Mouse (Mus musculus) ES-Bruce4 (cell line): ENCODE data around the gene Pgm2l1. TPM values are rescaled to one million over a fixed set of nuclear protein-coding genes. Genes with fewer than 3 reads are reported as not detected.

Experiments used
- H3K27ac ChIP-seq: 2 replicates; pipeline ENCODE4 v1.5.1; 2012; ENCODE audit warnings: low read length, inconsistent platforms; ENCODE audit not compliant: insufficient read depth
- H3K27me3 ChIP-seq: 2 replicates; pipeline ENCODE4 v1.6.1; 2012; ENCODE audit warnings: mild to moderate bottlenecking, low read length, inconsistent platforms; ENCODE audit not compliant: control insufficient read depth, poor library complexity, insufficient read depth, severe bottlenecking
- H3K36me3 ChIP-seq: 2 replicates; pipeline ENCODE4 v1.6.1; 2012; ENCODE audit warnings: inconsistent platforms, mild to moderate bottlenecking, low read length, moderate library complexity; ENCODE audit not compliant: control insufficient read depth, poor library complexity, insufficient read depth, severe bottlenecking
- H3K4me1 ChIP-seq: one replicate; pipeline ENCODE4 v1.8.1; 2011; ENCODE audit warnings: low read length; ENCODE audit not compliant: control insufficient read depth, insufficient read depth
- H3K4me3 ChIP-seq: 2 replicates; pipeline ENCODE4 v1.5.1; 2011; ENCODE audit warnings: low read depth, mild to moderate bottlenecking, low read length
- H3K9ac ChIP-seq: 2 replicates; pipeline ENCODE4 v1.6.1; 2012; ENCODE audit warnings: low read depth, mild to moderate bottlenecking, inconsistent platforms; ENCODE audit not compliant: poor library complexity, severe bottlenecking
- H3K9me3 ChIP-seq: replicated peaks from 2 replicates; pipeline ENCODE4 v1.6.1; 2012; ENCODE audit warnings: mild to moderate bottlenecking, low read length, inconsistent platforms; ENCODE audit not compliant: control insufficient read depth, poor library complexity, insufficient read depth, severe bottlenecking
- CTCF ChIP-seq: IDR thresholded peaks from one replicate; pipeline ENCODE4 v1.8.1; 2011; ENCODE audit warnings: low read depth, low read length
- EP300 ChIP-seq: IDR thresholded peaks from 2 replicates; pipeline ENCODE4 v1.6.1; 2011; ENCODE audit warnings: low read depth, low read length; ENCODE audit not compliant: insufficient read depth
- POLR2A ChIP-seq: IDR thresholded peaks from one replicate; pipeline ENCODE4 v1.8.1; 2011; ENCODE audit warnings: low read length; ENCODE audit not compliant: insufficient read depth
- polyA plus RNA-seq: library from polyadenylated mRNA; stranded (reverse); fragments of >200 nt; gene quantifications from 2 replicates; pipeline ENCODE4 v1.2.4, GENCODE M21; 2011; ENCODE audit warnings: low read depth; ENCODE audit not compliant: missing spikeins, insufficient read depth, insufficient read length

The Pgm2l1 gene
- polyA plus RNA-seq, 1 experiment, result 6.1 TPM

GRCm38 (mm10) chr7:100276397-100276796, 49.2 kb downstream of the Pgm2l1 start:
- H3K9ac ChIP-seq, result no peak overlapping the region
- H3K4me1 ChIP-seq, result no peaks in the 10 kb centered on the region
- no peaks in the 10 kb centered on the region for H3K9me3 ChIP-seq
- TF ChIP-seq CTCF (no peak), EP300 (no peak), POLR2A (no peak)
- no peak overlapping the region for H3K27ac ChIP-seq
- no peaks in the 10 kb centered on the region for H3K36me3 ChIP-seq
- no peaks in the 10 kb centered on the region for H3K27me3 ChIP-seq
- no peak overlapping the region for H3K4me3 ChIP-seq

- no peaks in the 10 kb centered on the region for H3K4me1 ChIP-seq
- no peak overlapping the region for H3K4me3 ChIP-seq
- no peaks in the 10 kb centered on the region for H3K9me3 ChIP-seq
- no peaks in the 10 kb centered on the region for H3K36me3 ChIP-seq
- no peak for TF ChIP-seq CTCF
- TF ChIP-seq POLR2A, result no peak
- no peak for TF ChIP-seq EP300
- no peaks in the 10 kb centered on the region for H3K27me3 ChIP-seq
- H3K9ac ChIP-seq, result no peak overlapping the region
- no peak overlapping the region for H3K27ac ChIP-seq
These were observed 52.6 kb downstream of the Pgm2l1 start for GRCm38 (mm10) chr7:100279803-100280202.

GRCm38 (mm10) chr7:100281596-100281995, 54.4 kb downstream of the Pgm2l1 start:
- H3K4me1 ChIP-seq, result no peaks in the 10 kb centered on the region

GRCm38 (mm10) chr7:100283298-100283697, 56.1 kb downstream of the Pgm2l1 start:
- H3K9ac ChIP-seq, result no peak overlapping the region
- no peak overlapping the region for H3K27ac ChIP-seq
- TF ChIP-seq EP300 (no peak), POLR2A (no peak), CTCF (no peak)
- H3K36me3 ChIP-seq, result no peaks in the 10 kb centered on the region
- H3K4me1 ChIP-seq, result no peaks in the 10 kb centered on the region
- no peak overlapping the region for H3K4me3 ChIP-seq
- no peaks in the 10 kb centered on the region for H3K9me3 ChIP-seq
- no peaks in the 10 kb centered on the region for H3K27me3 ChIP-seq

More at GRCm38 (mm10) chr7:100281596-100281995, 54.4 kb downstream of the Pgm2l1 start:
- no peak for TF ChIP-seq EP300
- TF ChIP-seq POLR2A, result no peak
- no peak for TF ChIP-seq CTCF
- Histone ChIP-seq H3K27ac (no peak overlapping the region), H3K9ac (no peak overlapping the region), H3K9me3 (no peaks in the 10 kb centered on the region), H3K4me3 (no peak overlapping the region), H3K36me3 (no peaks in the 10 kb centered on the region), H3K27me3 (no peaks in the 10 kb centered on the region)

GRCm38 (mm10) chr7:100285383-100285782, 58.2 kb downstream of the Pgm2l1 start, which contains the start of gene P4ha3:
Gene P4ha3, plus strand, starts transcription at chr7:100285520.
- Histone ChIP-seq H3K4me3 (peak within 1 kb of the TSS; percentile 51), H3K9me3 (no peaks in the 10 kb centered on the region), H3K4me1 (no peaks in the 10 kb centered on the region), H3K27me3 (no peaks in the 10 kb centered on the region), H3K36me3 (no peaks in the 10 kb centered on the region), H3K27ac (no peak within 1 kb of the TSS), H3K9ac (peak within 1 kb of the TSS; percentile 69)
- no peak for TF ChIP-seq EP300
- TF ChIP-seq POLR2A, result no peak
- TF ChIP-seq CTCF, result peak; percentile 69

- Histone ChIP-seq H3K9ac (no peak overlapping the region), H3K4me3 (no peak overlapping the region), H3K27me3 (no peaks in the 10 kb centered on the region), H3K36me3 (no peaks in the 10 kb centered on the region), H3K4me1 (no peaks in the 10 kb centered on the region), H3K9me3 (no peaks in the 10 kb centered on the region), H3K27ac (no peak overlapping the region)
- no peak for TF ChIP-seq EP300
- no peak for TF ChIP-seq POLR2A
- no peak for TF ChIP-seq CTCF
These were observed 60.8 kb downstream of the Pgm2l1 start for GRCm38 (mm10) chr7:100287748-100288578.
